Mouse (Mus musculus) E14TG2a.4 (cell line): ENCODE measurements around the gene Ak7.

Experiments used
- H3K27me3 ChIP-seq: 2 replicates; pipeline ENCODE4 v1.6.1; 2014; ENCODE audit warnings: low read length, control low read depth; ENCODE audit not compliant: insufficient read depth
- H3K36me3 ChIP-seq: 2 replicates; pipeline ENCODE4 v1.6.1; 2014; ENCODE audit warnings: low read length, control low read depth; ENCODE audit not compliant: insufficient read depth
- H3K4me1 ChIP-seq: replicated peaks from 2 replicates; pipeline ENCODE4 v1.6.1; 2014; ENCODE audit warnings: low read depth, low read length, control low read depth
- H3K4me3 ChIP-seq: replicated peaks from 2 replicates; pipeline ENCODE4 v1.5.1; 2014; ENCODE audit warnings: mild to moderate bottlenecking, low read length
- H3K9me3 ChIP-seq: 2 replicates; pipeline ENCODE4 v1.6.1; 2014; ENCODE audit warnings: low read length, control low read depth
- CTCF ChIP-seq: conservative IDR thresholded peaks from 2 replicates; pipeline ENCODE4 v1.5.1; 2014; ENCODE audit warnings: low read length
- NANOG ChIP-seq: IDR thresholded peaks from 2 replicates; pipeline ENCODE4 v1.6.1; 2014; ENCODE audit warnings: borderline replicate concordance, low read length, mixed read lengths
- POU5F1 ChIP-seq: IDR thresholded peaks from 2 replicates; pipeline ENCODE4 v1.6.1; 2014; ENCODE audit warnings: low read length, borderline replicate concordance

Ak7 gene

DNA sequence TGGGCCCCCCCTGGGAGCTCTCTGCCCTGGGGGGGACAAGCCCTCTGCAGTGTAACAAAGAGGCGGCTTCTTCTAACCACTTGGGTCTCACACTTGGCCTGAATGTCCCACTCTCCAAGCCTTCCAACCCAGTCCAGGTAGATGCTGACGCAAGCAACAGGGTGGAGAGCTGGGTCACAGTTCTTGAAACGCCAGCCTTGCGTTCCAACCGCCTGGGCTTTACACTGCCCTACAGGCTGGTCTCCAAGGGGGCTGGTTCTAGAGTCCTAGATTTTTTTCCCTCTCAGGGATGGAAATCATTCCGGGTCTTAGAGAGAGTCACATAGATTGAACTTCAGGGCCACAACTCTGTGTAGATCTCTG, 30.1 kb downstream of the Ak7 start:
- H3K36me3 ChIP-seq: no peaks in the 10 kb centered on the region
- TF ChIP-seq CTCF (no peak), NANOG (no peak), POU5F1 (no peak)
- no peaks in the 10 kb centered on the region for H3K9me3 ChIP-seq
- H3K27me3 ChIP-seq: no peaks in the 10 kb centered on the region
- H3K4me1 ChIP-seq: peaks cover 71% of the 10 kb centered on the region
- no peak overlapping the region for H3K4me3 ChIP-seq

DNA sequence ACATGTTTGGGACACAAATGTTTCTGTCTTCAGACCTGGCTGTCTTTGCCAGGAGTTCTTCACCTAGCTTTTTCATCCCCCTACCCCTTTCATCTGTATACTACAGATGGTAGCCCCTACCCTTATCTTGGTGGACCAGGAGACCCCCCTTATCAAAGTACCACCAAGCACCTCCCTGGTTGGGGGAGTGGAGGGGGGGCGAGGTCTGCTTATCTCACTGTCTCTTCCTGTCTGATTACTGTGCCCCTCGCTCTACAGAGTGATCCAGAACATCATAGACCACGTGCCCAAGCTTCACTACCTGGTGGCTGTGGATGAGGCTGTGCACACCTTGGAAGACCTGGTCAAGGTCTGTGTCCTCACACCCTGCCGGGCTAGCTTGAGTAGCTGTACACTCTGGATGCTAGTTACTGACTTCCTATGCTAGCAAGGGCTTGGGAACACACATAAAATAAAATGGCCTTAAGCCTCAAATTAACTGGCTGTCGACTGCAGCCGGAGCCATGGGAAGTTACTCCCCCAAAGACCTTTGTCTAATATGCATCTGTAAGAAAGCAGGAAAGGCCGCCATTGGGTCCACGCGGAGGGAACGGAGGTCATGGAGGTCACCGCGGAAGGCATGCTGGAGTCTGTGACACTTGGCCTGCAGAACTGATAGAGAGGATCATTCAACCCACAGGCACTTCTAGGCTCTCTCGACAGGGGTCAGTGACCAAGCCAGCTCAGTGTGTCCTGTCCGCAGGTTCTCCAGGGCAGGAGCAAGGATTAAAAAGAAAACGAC, 32.7 kb downstream of the Ak7 start:
- peaks cover 70% of the 10 kb centered on the region for H3K4me1 ChIP-seq
- TF ChIP-seq CTCF: no peak
- TF ChIP-seq POU5F1: no peak
- no peak for TF ChIP-seq NANOG
- no peaks in the 10 kb centered on the region for H3K27me3 ChIP-seq
- H3K9me3 ChIP-seq: no peaks in the 10 kb centered on the region
- H3K4me3 ChIP-seq: no peak overlapping the region; the same call in 1 of the 2 replicates
- H3K36me3 ChIP-seq: no peaks in the 10 kb centered on the region

DNA sequence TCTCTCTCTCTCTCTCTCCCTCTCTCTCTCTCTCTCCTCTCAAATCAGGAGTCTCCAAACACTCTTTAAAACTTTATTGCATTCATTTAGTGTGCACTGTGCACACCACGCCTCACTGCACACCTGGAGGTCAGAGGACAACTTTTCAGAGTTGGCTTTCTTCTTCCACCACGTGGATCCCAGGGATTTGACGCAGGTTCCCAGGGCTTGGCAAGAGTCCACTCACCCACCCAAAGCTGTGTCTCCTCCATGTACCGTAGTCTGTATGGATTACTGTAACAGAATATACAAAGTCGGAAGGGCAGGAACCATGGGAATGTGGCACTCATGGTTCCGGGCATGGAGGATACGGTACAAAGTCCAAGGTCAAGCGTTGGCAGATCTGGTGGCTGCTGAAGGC, 33.9 kb downstream of the Ak7 start:
- H3K4me1 ChIP-seq: peaks cover 61% of the 10 kb centered on the region
- H3K36me3 ChIP-seq: no peaks in the 10 kb centered on the region
- no peaks in the 10 kb centered on the region for H3K27me3 ChIP-seq
- H3K4me3 ChIP-seq: no peak overlapping the region
- TF ChIP-seq POU5F1 (no peak), NANOG (no peak), CTCF (no peak)
- H3K9me3 ChIP-seq: peaks cover 7% of the 10 kb centered on the region

- Histone ChIP-seq H3K4me3 (no peak overlapping the region), H3K27me3 (no peaks in the 10 kb centered on the region), H3K36me3 (no peaks in the 10 kb centered on the region), H3K9me3 (peaks cover 19% of the 10 kb centered on the region), H3K4me1 (peaks cover 9% of the 10 kb centered on the region)
- TF ChIP-seq POU5F1 (no peak), CTCF (no peak), NANOG (no peak)
Measured at GRCm38 (mm10) chr12:105748114-105748513, 42.3 kb downstream of the Ak7 start.

DNA sequence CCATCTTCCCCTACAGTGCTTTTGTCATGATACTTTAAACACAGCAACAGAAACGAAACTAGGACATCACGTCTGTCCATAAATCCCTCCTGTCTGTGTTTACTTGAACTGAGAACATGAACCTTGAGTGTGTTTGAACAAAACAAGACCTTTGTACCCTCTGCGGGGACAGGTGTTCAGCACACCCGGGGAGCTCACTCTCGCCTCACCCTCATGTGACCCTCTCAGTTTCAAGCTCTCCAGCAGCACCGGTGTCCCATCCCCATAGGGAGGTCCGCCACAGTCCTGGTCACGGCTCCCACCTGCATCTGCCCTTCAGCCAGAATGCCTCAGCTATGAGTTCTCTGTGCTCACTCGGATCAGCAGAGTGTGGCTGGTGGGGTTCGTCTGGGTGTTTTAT, 48.0 kb downstream of the Ak7 start:
- peaks cover 36% of the 10 kb centered on the region for H3K4me1 ChIP-seq
- H3K4me3 ChIP-seq: no peak overlapping the region
- H3K9me3 ChIP-seq: peaks cover 8% of the 10 kb centered on the region
- TF ChIP-seq CTCF: no peak
- TF ChIP-seq POU5F1: no peak
- no peak for TF ChIP-seq NANOG
- no peaks in the 10 kb centered on the region for H3K27me3 ChIP-seq
- no peaks in the 10 kb centered on the region for H3K36me3 ChIP-seq

DNA sequence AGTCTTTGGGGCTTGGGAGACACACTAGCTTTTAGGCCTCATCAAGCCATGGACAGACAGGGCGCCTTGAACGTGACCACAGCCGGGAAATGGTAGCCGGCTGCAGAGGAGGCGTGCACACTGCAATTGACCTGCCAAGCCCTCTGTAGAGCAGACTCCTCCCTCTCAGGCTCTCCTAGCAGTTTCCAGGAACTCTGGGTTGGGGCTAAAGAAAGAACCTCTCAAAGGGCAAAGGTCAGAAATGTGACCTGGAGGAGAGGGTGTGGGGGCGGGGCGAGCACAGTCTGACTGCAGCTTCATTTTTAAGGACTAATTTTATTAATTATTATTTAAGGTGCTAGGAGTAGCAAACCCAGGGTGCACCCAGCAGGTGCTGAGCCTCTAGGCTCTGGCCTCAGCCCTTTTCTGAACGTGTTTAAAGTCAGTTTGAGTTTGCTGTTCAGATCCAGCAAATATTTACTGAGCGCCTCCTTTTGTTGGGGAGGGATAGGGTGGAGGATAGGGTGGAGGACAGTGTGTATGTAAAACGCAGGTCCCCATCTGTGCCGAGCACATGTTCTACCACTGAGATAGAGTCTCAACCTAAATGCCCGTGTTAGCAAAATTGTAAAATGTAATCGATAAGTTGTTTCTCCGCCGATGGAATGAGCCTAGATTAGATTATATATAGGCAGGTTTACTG, 52.2 kb downstream of the Ak7 start:
- Histone ChIP-seq H3K36me3 (no peaks in the 10 kb centered on the region), H3K9me3 (peaks cover 7% of the 10 kb centered on the region), H3K4me3 (peak overlapping the region; percentile 45), H3K4me1 (peaks cover 77% of the 10 kb centered on the region), H3K27me3 (no peaks in the 10 kb centered on the region)
- no peak for TF ChIP-seq NANOG
- no peak for TF ChIP-seq CTCF
- no peak for TF ChIP-seq POU5F1

- TF ChIP-seq CTCF: no peak
- no peak overlapping the region for H3K4me3 ChIP-seq
Measured at GRCm38 (mm10) chr12:105758911-105759310, 53.1 kb downstream of the Ak7 start.

DNA sequence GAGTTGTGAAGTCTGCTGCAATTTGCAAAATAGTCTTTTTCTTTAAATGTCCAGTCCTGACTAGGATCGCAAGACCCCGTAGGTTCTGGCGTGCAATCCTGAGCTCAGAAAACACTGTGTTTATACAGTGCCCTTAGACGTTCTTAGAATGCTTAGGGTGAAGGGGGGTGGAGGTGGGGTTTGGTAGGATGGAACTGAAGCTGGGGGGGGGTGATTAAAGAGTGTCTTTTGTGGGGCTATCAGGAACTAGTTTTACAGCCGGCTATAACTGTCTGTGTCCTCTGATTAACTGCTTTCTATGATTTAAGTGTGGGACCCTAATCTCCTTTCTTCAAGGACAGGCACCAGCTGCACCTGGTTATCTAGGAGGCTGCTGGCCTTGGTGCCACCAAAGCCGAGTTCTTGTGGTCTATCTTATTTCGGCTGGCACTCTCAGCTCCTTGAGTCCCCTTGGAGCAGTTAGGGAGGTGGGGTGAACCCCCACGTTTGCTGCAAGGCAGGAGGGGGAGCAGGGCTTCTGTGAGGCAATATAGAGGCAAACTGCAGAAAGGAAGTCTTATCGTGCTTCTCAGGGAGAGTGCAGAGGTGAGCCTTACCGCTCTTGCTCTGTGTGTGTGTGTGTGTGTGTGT, 54.2 kb downstream of the Ak7 start:
- no peaks in the 10 kb centered on the region for H3K27me3 ChIP-seq
- H3K36me3 ChIP-seq: no peaks in the 10 kb centered on the region; the same call in 1 of the 2 replicates
- no peaks in the 10 kb centered on the region for H3K9me3 ChIP-seq
- H3K4me3 ChIP-seq: no peak overlapping the region
- no peak for TF ChIP-seq CTCF
- no peak for TF ChIP-seq NANOG
- TF ChIP-seq POU5F1: no peak
- H3K4me1 ChIP-seq: peaks cover 77% of the 10 kb centered on the region

More at GRCm38 (mm10) chr12:105758911-105759310, 53.1 kb downstream of the Ak7 start:
- Histone ChIP-seq H3K4me1 (peaks cover 81% of the 10 kb centered on the region), H3K9me3 (no peaks in the 10 kb centered on the region), H3K36me3 (no peaks in the 10 kb centered on the region), H3K27me3 (no peaks in the 10 kb centered on the region)

DNA sequence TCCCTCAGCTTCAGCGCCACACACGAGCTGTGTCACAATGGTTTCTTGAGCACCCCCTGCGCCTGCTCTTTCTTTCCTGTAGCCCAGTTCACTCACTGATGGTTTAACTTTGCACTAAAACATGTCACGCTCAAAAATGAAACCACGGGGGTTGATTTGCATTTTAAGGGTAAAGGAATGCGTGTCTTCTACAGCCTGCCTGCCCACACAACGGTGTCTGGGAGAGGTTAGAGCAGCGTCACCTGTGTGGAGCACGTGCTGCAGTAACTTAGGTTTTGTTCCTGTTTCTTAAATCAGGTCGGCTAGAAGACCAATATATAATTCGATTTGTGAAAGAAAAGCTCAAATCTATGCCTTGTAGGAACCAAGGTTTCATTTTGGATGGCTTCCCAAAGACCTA, 55.4 kb downstream of the Ak7 start:
- Histone ChIP-seq H3K4me3 (no peak overlapping the region), H3K36me3 (no peaks in the 10 kb centered on the region; the same call in 1 of the 2 replicates), H3K27me3 (peaks cover 4% of the 10 kb centered on the region), H3K9me3 (no peaks in the 10 kb centered on the region), H3K4me1 (peaks cover 73% of the 10 kb centered on the region)
- TF ChIP-seq POU5F1: no peak
- no peak for TF ChIP-seq CTCF
- TF ChIP-seq NANOG: no peak
